Mouse (Mus musculus): ENCODE measurements at regions not wholly inside any gene's neighbourhood (a gene's known extent, or its start where the extent isn't known, plus 50 kb on each side); places are given as distances from the start of the nearest gene placed in this dataset.

GRCm38 (mm10) chr5:33505786-33506185, 72.0 kb upstream of the Nkx1-1 start:
- ATAC-seq (replicated peaks; ENCODE audit: low FRiP score, low read depth) (peak; percentile 92), DNase-seq (ENCODE audit: low spot score) (peak; percentile 93)
- 0 out of 2 replicates have a peak, but pooled peaks cover 5% of the 10 kb centered on the region for H3K4me1 ChIP-seq (replicated peaks; ENCODE audit: insufficient read depth, low read length)
- H3K9ac ChIP-seq (ENCODE audit: low read depth, low read length) = no peak overlapping the region
- H3K9me3 ChIP-seq (replicated peaks; ENCODE audit: low read length) = no peaks in the 10 kb centered on the region
- TF ChIP-seq CTCF (IDR thresholded peaks at IDR 0.05; ENCODE audit: low read depth) = 0 out of 2 replicates have a peak, but pooled peaks have one; percentile 2
- H3K27me3 ChIP-seq (ENCODE audit: insufficient read depth, low read length) = 0 out of 2 replicates have a peak, but pooled peaks cover 18% of the 10 kb centered on the region
- 8% methylated on average over 13 of the region's 13 CpGs for WGBS
- no peaks in the 10 kb centered on the region for H3K36me3 ChIP-seq (ENCODE audit: insufficient read depth, low read length)
- H3K4me2 ChIP-seq (ENCODE audit: low read length) = no peak overlapping the region
- H3K27ac ChIP-seq = no peak overlapping the region
- H3K4me3 ChIP-seq (replicated peaks; ENCODE audit: low read depth, low read length) = no peak overlapping the region

- no peak overlapping the region for H3K9ac ChIP-seq (ENCODE audit: low read depth, low read length)
- no peaks in the 10 kb centered on the region for H3K9me3 ChIP-seq (replicated peaks; ENCODE audit: low read length)
- H3K27me3 ChIP-seq (ENCODE audit: insufficient read depth, low read length) = 0 out of 2 replicates have a peak, but pooled peaks cover 24% of the 10 kb centered on the region
- ATAC-seq (replicated peaks; ENCODE audit: low FRiP score, low read depth) (no peak), DNase-seq (ENCODE audit: low spot score) (peak; percentile 24)
- no peak overlapping the region for H3K4me3 ChIP-seq (replicated peaks; ENCODE audit: low read depth, low read length)
- WGBS = 34% methylated on average over 23 of the region's 23 CpGs
- H3K4me1 ChIP-seq (replicated peaks; ENCODE audit: insufficient read depth, low read length) = 0 out of 2 replicates have a peak, but pooled peaks cover 5% of the 10 kb centered on the region
- no peak overlapping the region for H3K4me2 ChIP-seq (ENCODE audit: low read length)
- no peaks in the 10 kb centered on the region for H3K36me3 ChIP-seq (ENCODE audit: insufficient read depth, low read length)
- TF ChIP-seq CTCF (IDR thresholded peaks at IDR 0.05; ENCODE audit: low read depth) = no peak
- H3K27ac ChIP-seq = no peak overlapping the region
Observed at GRCm38 (mm10) chr5:33501735-33502495, 68.1 kb upstream of the Nkx1-1 start.

GRCm38 (mm10) chr5:33501211-33501610, 67.4 kb upstream of the Nkx1-1 start:
- Histone ChIP-seq H3K27me3 (ENCODE audit: insufficient read depth, low read length) (0 out of 2 replicates have a peak, but pooled peaks cover 22% of the 10 kb centered on the region), H3K4me3 (replicated peaks; ENCODE audit: low read depth, low read length) (no peak overlapping the region), H3K9ac (ENCODE audit: low read depth, low read length) (no peak overlapping the region), H3K9me3 (replicated peaks; ENCODE audit: low read length) (no peaks in the 10 kb centered on the region), H3K36me3 (ENCODE audit: insufficient read depth, low read length) (no peaks in the 10 kb centered on the region), H3K4me1 (replicated peaks; ENCODE audit: insufficient read depth, low read length) (0 out of 2 replicates have a peak, but pooled peaks cover 5% of the 10 kb centered on the region), H3K4me2 (ENCODE audit: low read length) (no peak overlapping the region), H3K27ac (no peak overlapping the region)
- TF ChIP-seq CTCF (IDR thresholded peaks at IDR 0.05; ENCODE audit: low read depth) = no peak
- no peak for DNase-seq (ENCODE audit: low spot score)
- 46% methylated on average over 7 of the region's 7 CpGs for WGBS
- no peak for ATAC-seq (replicated peaks; ENCODE audit: low FRiP score, low read depth)

- WGBS = 10% methylated on average over 6 of the region's 6 CpGs
Observed at GRCm38 (mm10) chr5:33495900-33496529, 62.2 kb upstream of the Nkx1-1 start.

GRCm38 (mm10) chr5:33495276-33495675, 61.5 kb upstream of the Nkx1-1 start:
- no peak overlapping the region for H3K27ac ChIP-seq
- DNase-seq (ENCODE audit: low spot score) = peak; percentile 63
- no peak overlapping the region for H3K9ac ChIP-seq (ENCODE audit: low read depth, low read length)
- no peaks in the 10 kb centered on the region for H3K9me3 ChIP-seq (replicated peaks; ENCODE audit: low read length)
- no peak for TF ChIP-seq CTCF (IDR thresholded peaks at IDR 0.05; ENCODE audit: low read depth)
- no peaks in the 10 kb centered on the region for H3K36me3 ChIP-seq (ENCODE audit: insufficient read depth, low read length)
- H3K4me3 ChIP-seq (replicated peaks; ENCODE audit: low read depth, low read length) = no peak overlapping the region
- 0 out of 2 replicates have a peak, but pooled peaks cover 5% of the 10 kb centered on the region for H3K27me3 ChIP-seq (ENCODE audit: insufficient read depth, low read length)
- 13% methylated on average over 6 of the region's 6 CpGs for WGBS
- no peaks in the 10 kb centered on the region for H3K4me1 ChIP-seq (replicated peaks; ENCODE audit: insufficient read depth, low read length)
- ATAC-seq (replicated peaks; ENCODE audit: low FRiP score, low read depth) = no peak; the same call in 1 of the 2 replicates
- H3K4me2 ChIP-seq (ENCODE audit: low read length) = no peak overlapping the region

More at GRCm38 (mm10) chr5:33495900-33496529, 62.2 kb upstream of the Nkx1-1 start:
- H3K27me3 ChIP-seq (ENCODE audit: insufficient read depth, low read length) = 0 out of 2 replicates have a peak, but pooled peaks cover 9% of the 10 kb centered on the region
- no peaks in the 10 kb centered on the region for H3K9me3 ChIP-seq (replicated peaks; ENCODE audit: low read length)
- H3K4me3 ChIP-seq (replicated peaks; ENCODE audit: low read depth, low read length) = no peak overlapping the region
- no peaks in the 10 kb centered on the region for H3K36me3 ChIP-seq (ENCODE audit: insufficient read depth, low read length)
- H3K27ac ChIP-seq = no peak overlapping the region
- no peak overlapping the region for H3K9ac ChIP-seq (ENCODE audit: low read depth, low read length)
- DNase-seq (ENCODE audit: low spot score) (peak; percentile 81), ATAC-seq (replicated peaks; ENCODE audit: low FRiP score, low read depth) (peak; percentile 77)
- no peak overlapping the region for H3K4me2 ChIP-seq (ENCODE audit: low read length)
- peak; percentile 93 for TF ChIP-seq CTCF (IDR thresholded peaks at IDR 0.05; ENCODE audit: low read depth)
- no peaks in the 10 kb centered on the region for H3K4me1 ChIP-seq (replicated peaks; ENCODE audit: insufficient read depth, low read length)

GRCm38 (mm10) chr5:33492604-33493315, 59.0 kb upstream of the Nkx1-1 start:
- Histone ChIP-seq H3K4me1 (replicated peaks; ENCODE audit: insufficient read depth, low read length) (no peaks in the 10 kb centered on the region), H3K27me3 (ENCODE audit: insufficient read depth, low read length) (no peaks in the 10 kb centered on the region), H3K9ac (ENCODE audit: low read depth, low read length) (no peak overlapping the region), H3K4me2 (ENCODE audit: low read length) (no peak overlapping the region), H3K4me3 (replicated peaks; ENCODE audit: low read depth, low read length) (no peak overlapping the region), H3K27ac (no peak overlapping the region), H3K36me3 (ENCODE audit: insufficient read depth, low read length) (no peaks in the 10 kb centered on the region), H3K9me3 (replicated peaks; ENCODE audit: low read length) (no peaks in the 10 kb centered on the region)
- DNase-seq (ENCODE audit: low spot score) = no peak
- no peak for ATAC-seq (replicated peaks; ENCODE audit: low FRiP score, low read depth)
- no peak for TF ChIP-seq CTCF (IDR thresholded peaks at IDR 0.05; ENCODE audit: low read depth)
- 89% methylated on average over 11 of the region's 11 CpGs for WGBS

All from kidney, postnatal 0 days (tissue).